Mouse (Mus musculus): ENCODE data around the gene Poc1a. TPM values are rescaled to one million over a fixed set of nuclear protein-coding genes. Genes with fewer than 3 reads are reported as not detected.

Gene Poc1a
- polyA plus RNA-seq, 1 experiment from 2014 or later: 32.0 TPM

DNA sequence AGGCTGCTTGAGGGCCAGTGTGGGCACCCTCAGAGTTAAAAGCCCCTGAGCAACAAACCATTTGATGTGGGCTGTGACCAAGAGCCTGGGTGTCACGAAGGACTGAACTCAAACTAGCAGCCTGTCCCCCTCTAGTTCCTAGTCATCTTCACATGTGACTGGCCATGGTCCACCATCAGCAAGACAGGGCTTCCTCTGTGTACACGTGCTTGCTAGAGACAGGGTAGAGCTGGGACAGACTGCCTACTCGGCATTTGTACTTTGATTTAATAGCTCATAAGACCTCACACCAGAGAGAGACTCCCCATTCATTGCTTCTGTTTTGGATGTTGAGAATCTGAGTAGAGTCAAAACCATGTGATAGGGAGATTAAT is 60.4 kb downstream of the Poc1a start:
- no peaks in the 10 kb centered on the region for H3K36me3 ChIP-seq
- no peak overlapping the region for H3K27ac ChIP-seq
- no peaks in the 10 kb centered on the region for H3K9me3 ChIP-seq
- ATAC-seq (ENCODE audit: borderline replicate concordance, extremely low read depth, low FRiP score, low TSS enrichment): no peak
- H3K4me3 ChIP-seq: no peak overlapping the region
- H3K4me2 ChIP-seq: no peak overlapping the region
- no peak overlapping the region for H3K9ac ChIP-seq
- WGBS: 54% methylated on average over 3 of the region's 3 CpGs
- no peaks in the 10 kb centered on the region for H3K27me3 ChIP-seq
- peaks cover 60% of the 10 kb centered on the region for H3K4me1 ChIP-seq

DNA sequence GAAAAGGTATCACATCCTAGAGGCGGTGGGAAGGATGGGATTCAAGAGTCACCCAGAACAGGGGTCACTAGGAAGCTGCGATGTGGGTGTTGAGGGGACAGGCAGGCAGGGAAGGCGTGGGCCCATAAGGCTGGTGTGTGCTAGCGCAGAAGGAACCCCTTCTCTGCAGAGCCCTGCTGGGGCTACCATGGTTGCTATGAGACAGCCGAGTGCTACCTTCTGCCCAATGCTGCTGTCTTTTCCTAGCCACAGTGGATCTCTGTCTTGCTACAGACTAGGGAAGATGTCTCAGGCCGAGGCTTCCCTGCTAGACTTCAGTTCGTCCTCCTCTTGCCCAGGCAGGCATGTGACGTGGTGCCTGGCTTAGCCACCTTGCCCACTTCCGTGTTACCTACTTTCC is 61.7 kb downstream of the Poc1a start:
- no peak overlapping the region for H3K4me3 ChIP-seq
- ATAC-seq (ENCODE audit: borderline replicate concordance, extremely low read depth, low FRiP score, low TSS enrichment): no peak
- H3K36me3 ChIP-seq: no peaks in the 10 kb centered on the region
- H3K4me1 ChIP-seq: peaks cover 50% of the 10 kb centered on the region
- no peak overlapping the region for H3K27ac ChIP-seq
- no peaks in the 10 kb centered on the region for H3K9me3 ChIP-seq
- no peak overlapping the region for H3K9ac ChIP-seq
- H3K4me2 ChIP-seq: no peak overlapping the region
- 89% methylated on average over 9 of the region's 9 CpGs for WGBS
- H3K27me3 ChIP-seq: no peaks in the 10 kb centered on the region

DNA sequence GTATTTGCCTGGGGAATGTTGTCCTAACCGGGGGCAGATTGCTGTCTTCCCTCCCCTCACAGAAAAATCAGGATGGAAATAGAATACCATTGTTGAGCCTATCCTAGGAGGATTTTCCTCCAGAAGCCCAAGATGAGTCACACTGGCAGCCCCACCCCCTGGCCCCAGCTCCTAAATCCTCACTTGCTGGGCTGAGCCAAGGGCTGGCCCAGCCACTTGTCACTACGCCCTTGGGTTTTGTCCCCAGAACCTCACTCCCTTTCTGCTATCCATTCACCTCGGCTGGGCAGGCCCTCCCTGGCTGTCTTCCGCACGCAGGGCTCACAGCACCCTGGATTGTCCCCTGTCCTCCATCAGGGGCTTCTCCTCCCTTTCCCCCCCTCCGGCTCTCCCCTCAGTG is 64.3 kb downstream of the Poc1a start:
- WGBS: 49% methylated on average over 6 of the region's 6 CpGs
- 0 out of 2 replicates have a peak, but pooled peaks have one; percentile 31 for ATAC-seq (ENCODE audit: borderline replicate concordance, extremely low read depth, low FRiP score, low TSS enrichment)
- Histone ChIP-seq H3K9me3 (no peaks in the 10 kb centered on the region), H3K36me3 (no peaks in the 10 kb centered on the region), H3K4me3 (no peak overlapping the region), H3K27me3 (no peaks in the 10 kb centered on the region), H3K4me2 (no peak overlapping the region), H3K27ac (peak overlapping the region; percentile 26; the same call in 1 of the 2 replicates), H3K4me1 (peaks cover 32% of the 10 kb centered on the region), H3K9ac (no peak overlapping the region)

DNA sequence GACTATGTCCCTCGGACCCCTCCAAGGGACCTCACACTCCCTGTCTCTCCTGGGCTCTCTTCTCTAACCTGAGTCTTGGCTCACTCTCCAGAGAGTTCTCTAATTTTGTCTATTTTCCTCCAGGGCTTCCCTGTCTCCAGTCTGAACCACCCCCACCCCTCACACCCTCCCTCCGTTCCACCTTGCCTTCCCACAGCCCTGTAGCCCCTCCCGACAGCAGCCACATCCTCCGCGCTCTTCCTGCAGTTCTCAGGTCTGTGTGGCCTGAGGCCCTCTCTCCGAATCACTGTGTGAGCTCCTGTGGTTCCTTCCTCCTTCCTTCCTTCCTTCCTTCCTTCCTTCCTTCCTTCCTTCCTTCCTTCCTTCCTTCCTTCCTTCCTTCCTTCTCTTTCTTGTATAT is 64.8 kb downstream of the Poc1a start:
- Histone ChIP-seq H3K9ac (no peak overlapping the region), H3K4me1 (peaks cover 30% of the 10 kb centered on the region)

DNA sequence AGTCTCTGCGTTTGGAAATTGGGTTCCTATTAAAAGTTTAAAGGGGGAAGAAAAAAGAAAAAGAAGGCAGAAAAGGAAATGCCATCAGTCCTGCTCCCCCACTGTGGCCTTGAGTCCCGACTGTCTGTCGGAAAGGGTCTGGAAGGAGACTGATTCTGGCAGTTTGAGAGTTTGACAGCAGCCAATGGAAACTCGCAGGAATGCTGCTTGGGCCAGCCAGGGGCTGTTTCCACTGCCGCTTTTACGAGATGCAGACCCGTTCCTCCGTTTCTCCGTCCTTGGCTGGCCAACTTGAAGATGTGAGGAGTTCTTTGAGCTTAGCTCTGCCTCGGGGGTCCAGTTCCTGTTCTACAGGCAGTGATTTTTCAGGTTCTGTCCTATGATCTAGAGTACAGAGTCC is 67.4 kb downstream of the Poc1a start:
- H3K9ac ChIP-seq: no peak overlapping the region
- H3K36me3 ChIP-seq: no peaks in the 10 kb centered on the region
- no peak overlapping the region for H3K4me3 ChIP-seq
- peaks cover 19% of the 10 kb centered on the region for H3K4me1 ChIP-seq
- no peak for ATAC-seq (ENCODE audit: borderline replicate concordance, extremely low read depth, low FRiP score, low TSS enrichment)
- H3K4me2 ChIP-seq: no peak overlapping the region
- WGBS: 68% methylated on average over 10 of the region's 10 CpGs
- no peak overlapping the region for H3K27ac ChIP-seq
- H3K9me3 ChIP-seq: no peaks in the 10 kb centered on the region
- no peaks in the 10 kb centered on the region for H3K27me3 ChIP-seq

More for the DNA sequence above, 64.8 kb downstream of the Poc1a start:
- H3K27ac ChIP-seq: peak overlapping the region; percentile 26; the same call in 1 of the 2 replicates
- H3K36me3 ChIP-seq: no peaks in the 10 kb centered on the region
- H3K9me3 ChIP-seq: no peaks in the 10 kb centered on the region
- H3K4me2 ChIP-seq: no peak overlapping the region
- ATAC-seq (ENCODE audit: borderline replicate concordance, extremely low read depth, low FRiP score, low TSS enrichment): no peak
- no peak overlapping the region for H3K4me3 ChIP-seq
- no peaks in the 10 kb centered on the region for H3K27me3 ChIP-seq
- WGBS: 57% methylated on average over 6 of the region's 6 CpGs

DNA sequence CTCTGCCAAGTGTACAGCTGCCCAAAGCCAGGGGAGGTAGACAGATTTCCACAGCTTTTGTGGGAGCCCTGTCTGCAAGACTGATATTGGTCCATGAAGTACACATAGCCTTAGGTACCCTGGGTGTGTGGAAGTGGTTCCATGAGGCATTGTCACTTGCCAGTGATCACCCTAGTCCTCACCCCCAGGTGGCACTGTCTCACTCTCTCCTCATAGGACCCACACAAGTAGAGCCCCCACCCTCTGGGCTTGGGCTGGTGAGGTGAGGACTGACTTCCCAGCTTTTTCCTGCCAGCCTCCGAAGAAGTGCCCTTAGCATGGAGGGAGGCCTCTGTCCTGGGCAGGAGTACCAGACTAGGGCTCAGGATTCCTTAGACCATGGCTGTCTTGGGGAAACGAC is 68.2 kb downstream of the Poc1a start:
- Histone ChIP-seq H3K4me1 (peaks cover 25% of the 10 kb centered on the region), H3K27ac (no peak overlapping the region), H3K9me3 (no peaks in the 10 kb centered on the region), H3K9ac (no peak overlapping the region), H3K4me2 (no peak overlapping the region), H3K36me3 (no peaks in the 10 kb centered on the region), H3K4me3 (no peak overlapping the region), H3K27me3 (no peaks in the 10 kb centered on the region)
- ATAC-seq (ENCODE audit: borderline replicate concordance, extremely low read depth, low FRiP score, low TSS enrichment): peak; percentile 25; the same call in 1 of the 2 replicates
- WGBS: 28% methylated on average over 2 of the region's 2 CpGs

DNA sequence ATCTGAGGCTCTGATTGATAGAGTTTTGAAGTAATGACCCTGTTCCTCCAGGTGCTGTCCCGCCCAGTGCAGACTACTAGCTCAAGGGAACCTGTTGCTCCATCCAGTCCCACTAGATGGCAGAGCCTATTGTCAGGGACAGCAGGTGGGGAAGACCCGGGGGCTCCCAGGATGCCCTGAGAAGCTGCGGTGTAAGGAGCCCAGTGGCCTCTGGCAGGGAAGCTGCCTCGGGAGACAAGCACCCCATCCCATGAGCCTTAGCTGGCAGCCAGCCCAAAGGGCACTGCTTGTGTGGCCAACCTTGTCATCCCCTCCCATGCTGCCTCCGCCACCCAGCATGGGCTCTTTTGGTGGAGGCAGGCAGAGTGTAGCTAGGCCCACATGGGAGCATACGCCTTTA is 70.3 kb downstream of the Poc1a start:
- ATAC-seq (ENCODE audit: borderline replicate concordance, extremely low read depth, low FRiP score, low TSS enrichment): no peak
- Histone ChIP-seq H3K4me1 (peaks cover 24% of the 10 kb centered on the region), H3K9ac (no peak overlapping the region), H3K27me3 (no peaks in the 10 kb centered on the region), H3K27ac (no peak overlapping the region), H3K4me2 (no peak overlapping the region), H3K36me3 (no peaks in the 10 kb centered on the region), H3K4me3 (no peak overlapping the region), H3K9me3 (no peaks in the 10 kb centered on the region)
- WGBS: 68% methylated on average over 6 of the region's 6 CpGs

DNA sequence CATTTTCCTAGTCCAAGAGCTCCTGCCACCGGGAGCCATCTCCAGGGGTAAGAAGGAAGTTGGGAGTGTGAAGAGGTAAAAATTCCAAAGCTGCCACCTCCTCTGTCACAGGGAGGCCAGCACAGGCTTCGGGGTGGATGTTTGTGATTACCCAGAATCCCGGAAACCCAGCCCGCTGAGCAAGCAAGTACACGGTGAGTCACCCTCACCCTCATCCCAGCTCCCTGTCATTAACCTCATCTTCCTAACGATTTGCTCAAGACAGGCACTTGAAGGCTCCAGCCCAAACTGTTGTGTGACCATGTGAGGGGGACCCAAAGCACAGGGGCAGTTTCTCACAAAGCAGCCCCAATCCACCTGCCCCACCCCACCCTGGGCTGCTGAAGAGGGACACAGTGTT is 72.9 kb downstream of the Poc1a start:
- ATAC-seq (ENCODE audit: borderline replicate concordance, extremely low read depth, low FRiP score, low TSS enrichment): no peak
- WGBS: 30% methylated on average over 6 of the region's 6 CpGs
- H3K27ac ChIP-seq: peak overlapping the region; percentile 8; the same call in 1 of the 2 replicates

DNA sequence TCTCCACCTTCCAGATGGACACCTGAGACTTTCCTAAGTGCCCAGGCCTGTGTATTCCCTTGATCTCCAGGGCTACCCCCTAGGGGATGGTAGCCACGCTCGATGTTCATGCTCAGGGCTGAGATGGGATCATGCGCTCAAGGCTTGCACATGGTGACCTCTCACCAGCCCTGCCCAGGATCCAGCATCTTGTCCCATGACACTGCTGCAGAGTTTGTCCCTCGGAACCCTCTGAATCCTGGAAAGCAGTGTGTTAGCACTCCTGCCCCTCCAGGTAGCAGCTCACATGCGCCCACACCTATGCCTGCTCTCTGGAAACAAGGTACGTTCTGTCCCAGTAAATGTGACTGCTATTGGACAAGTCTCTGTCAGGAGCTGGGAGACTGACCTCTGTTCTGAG is 73.9 kb downstream of the Poc1a start:
- Histone ChIP-seq H3K27ac (no peak overlapping the region), H3K36me3 (no peaks in the 10 kb centered on the region), H3K9ac (no peak overlapping the region), H3K27me3 (no peaks in the 10 kb centered on the region), H3K4me2 (no peak overlapping the region), H3K9me3 (no peaks in the 10 kb centered on the region), H3K4me1 (peaks cover 27% of the 10 kb centered on the region), H3K4me3 (no peak overlapping the region)
- WGBS: 81% methylated on average over 6 of the region's 6 CpGs
- ATAC-seq (ENCODE audit: borderline replicate concordance, extremely low read depth, low FRiP score, low TSS enrichment): no peak

More for the DNA sequence above, 72.9 kb downstream of the Poc1a start:
- H3K4me3 ChIP-seq: no peak overlapping the region
- no peaks in the 10 kb centered on the region for H3K27me3 ChIP-seq
- H3K9me3 ChIP-seq: no peaks in the 10 kb centered on the region
- H3K4me2 ChIP-seq: no peak overlapping the region
- no peak overlapping the region for H3K9ac ChIP-seq
- H3K4me1 ChIP-seq: peaks cover 27% of the 10 kb centered on the region
- no peaks in the 10 kb centered on the region for H3K36me3 ChIP-seq

DNA sequence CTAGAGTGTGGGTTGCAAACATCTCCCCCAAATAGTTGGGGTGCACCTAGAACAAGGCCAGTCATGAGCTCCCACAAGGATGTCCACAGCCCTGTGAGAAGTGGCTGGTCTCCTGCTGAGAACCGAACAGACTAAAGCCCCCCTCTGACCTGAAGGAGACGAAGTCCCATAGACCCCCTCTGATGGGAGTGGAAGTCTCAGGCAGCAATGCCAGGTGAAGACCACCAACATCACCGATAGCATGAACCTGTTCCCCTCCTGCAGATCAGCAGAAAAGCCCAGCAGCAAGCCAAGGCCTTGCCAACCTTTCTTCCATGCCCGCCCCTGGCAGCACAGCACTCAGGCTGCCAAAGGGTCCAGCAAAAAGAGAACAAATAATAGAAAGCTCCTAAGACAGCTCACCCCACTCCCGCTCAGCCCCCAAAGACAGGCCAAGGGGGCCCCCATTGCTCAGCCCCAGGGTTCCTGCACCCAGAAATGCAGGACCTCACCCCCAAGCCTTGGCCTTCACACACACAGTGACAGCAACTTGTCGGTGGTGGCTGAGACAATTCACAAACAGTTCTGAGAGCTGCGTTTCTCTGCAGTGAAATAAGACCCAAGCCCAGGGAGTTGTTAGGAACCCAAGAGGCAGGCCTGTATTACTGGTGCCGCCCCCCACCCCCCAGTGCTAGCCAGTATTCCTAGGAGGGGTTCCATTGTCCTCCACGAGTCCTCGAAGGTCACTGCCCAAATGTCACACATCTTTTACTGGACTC is 74.5 kb downstream of the Poc1a start:
- Histone ChIP-seq H3K4me2 (no peak overlapping the region), H3K9ac (no peak overlapping the region), H3K27ac (no peak overlapping the region), H3K27me3 (no peaks in the 10 kb centered on the region), H3K4me1 (peaks cover 27% of the 10 kb centered on the region), H3K36me3 (no peaks in the 10 kb centered on the region), H3K9me3 (no peaks in the 10 kb centered on the region), H3K4me3 (no peak overlapping the region)
- 72% methylated on average over 10 of the region's 10 CpGs for WGBS
- ATAC-seq (ENCODE audit: borderline replicate concordance, extremely low read depth, low FRiP score, low TSS enrichment): no peak

DNA sequence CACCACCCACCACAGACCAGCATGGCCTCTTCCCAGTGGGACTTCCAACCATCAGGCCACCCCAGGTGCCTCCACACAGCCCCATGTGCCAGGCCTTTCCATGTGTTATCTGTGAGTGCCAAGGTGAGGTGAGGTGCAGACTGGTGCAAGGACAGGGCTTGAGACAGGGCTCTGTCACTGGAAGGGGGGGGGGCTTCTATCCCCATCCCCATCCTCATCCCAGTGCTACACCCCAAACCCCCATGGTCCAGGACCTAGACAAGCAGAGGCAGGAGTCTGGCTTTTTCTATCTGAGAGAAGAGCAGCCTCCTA is 75.1 kb downstream of the Poc1a start:
- H3K27ac ChIP-seq: no peak overlapping the region
- H3K36me3 ChIP-seq: no peaks in the 10 kb centered on the region
- no peak overlapping the region for H3K9ac ChIP-seq
- H3K4me3 ChIP-seq: no peak overlapping the region
- peak; percentile 17; the same call in 1 of the 2 replicates for ATAC-seq (ENCODE audit: borderline replicate concordance, extremely low read depth, low FRiP score, low TSS enrichment)
- no peaks in the 10 kb centered on the region for H3K9me3 ChIP-seq
- no peak overlapping the region for H3K4me2 ChIP-seq
- no peaks in the 10 kb centered on the region for H3K27me3 ChIP-seq
- peaks cover 27% of the 10 kb centered on the region for H3K4me1 ChIP-seq

DNA sequence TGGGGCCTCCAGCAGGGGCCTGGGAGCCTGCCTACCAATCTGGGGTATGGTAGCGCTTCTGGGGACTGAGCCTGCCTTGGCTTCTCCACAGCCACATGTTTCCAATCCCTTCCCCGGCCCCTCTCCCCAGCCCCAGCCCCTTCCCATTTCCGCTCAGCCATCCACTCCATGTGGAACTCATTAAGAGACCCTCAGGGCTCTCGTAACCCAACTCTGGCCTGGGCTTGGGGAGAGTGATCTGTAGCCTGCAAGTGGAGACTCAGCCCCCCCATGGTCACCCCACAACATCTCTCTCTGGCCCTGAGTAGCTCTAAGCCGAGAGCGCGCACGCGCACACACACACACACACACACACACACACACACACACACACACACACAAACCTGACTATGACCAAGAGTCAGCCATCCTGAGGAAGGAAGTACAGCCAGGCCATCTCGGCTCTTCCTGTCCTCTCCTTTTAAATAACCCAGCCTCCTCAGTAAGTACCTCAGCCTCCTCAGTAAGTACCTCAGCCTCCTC is 75.5 kb downstream of the Poc1a start:
- peak; percentile 43; the same call in 1 of the 2 replicates for ATAC-seq (ENCODE audit: borderline replicate concordance, extremely low read depth, low FRiP score, low TSS enrichment)
- WGBS: 45% methylated on average over 10 of the region's 10 CpGs
- H3K9ac ChIP-seq: no peak overlapping the region

More for the DNA sequence above, 75.5 kb downstream of the Poc1a start:
- Histone ChIP-seq H3K27ac (no peak overlapping the region), H3K27me3 (no peaks in the 10 kb centered on the region), H3K36me3 (no peaks in the 10 kb centered on the region), H3K9me3 (no peaks in the 10 kb centered on the region), H3K4me2 (no peak overlapping the region), H3K4me3 (no peak overlapping the region), H3K4me1 (peaks cover 27% of the 10 kb centered on the region)

All from lung, embryonic 15.5 days (tissue).